Mouse (Mus musculus): Measurements from ENCODE around the gene Snx20. TPM values are rescaled to one million over a fixed set of nuclear protein-coding genes. Genes with fewer than 3 reads are reported as not detected.

Snx20 gene
- polyA plus RNA-seq, 1 experiment from 2014 or later = 0.93 TPM

- Histone ChIP-seq H3K27me3 (no peaks in the 10 kb centered on the region), H3K27ac (no peak overlapping the region), H3K36me3 (replicated peaks) (peaks cover 43% of the 10 kb centered on the region), H3K9ac (no peak overlapping the region), H3K4me3 (replicated peaks) (no peak overlapping the region), H3K9me3 (no peaks in the 10 kb centered on the region), H3K4me2 (no peak overlapping the region), H3K4me1 (no peaks in the 10 kb centered on the region)
- no peak for ATAC-seq (ENCODE audit: low FRiP score)
- 89% methylated on average over 8 of the region's 8 CpGs for WGBS
Measured at GRCm38 (mm10) chr8:88588205-88588889, 47.6 kb downstream of the Snx20 start.

- no peak for ATAC-seq (ENCODE audit: low FRiP score)
- peaks cover 13% of the 10 kb centered on the region for H3K4me1 ChIP-seq
- no peak overlapping the region for H3K4me2 ChIP-seq
- no peak overlapping the region for H3K4me3 ChIP-seq (replicated peaks)
- no peak overlapping the region for H3K27ac ChIP-seq
- no peak overlapping the region for H3K9ac ChIP-seq
- H3K9me3 ChIP-seq = no peaks in the 10 kb centered on the region
- peaks cover 23% of the 10 kb centered on the region for H3K36me3 ChIP-seq (replicated peaks)
- WGBS = 96% methylated on average over 3 of the region's 3 CpGs
- H3K27me3 ChIP-seq = no peaks in the 10 kb centered on the region
Measured at GRCm38 (mm10) chr8:88583863-88584262, 52.1 kb downstream of the Snx20 start.

- WGBS = 92% methylated on average over 7 of the region's 7 CpGs
- peaks cover 27% of the 10 kb centered on the region for H3K4me1 ChIP-seq
- H3K4me2 ChIP-seq = no peak overlapping the region
- H3K9ac ChIP-seq = no peak overlapping the region
- ATAC-seq (ENCODE audit: low FRiP score) = no peak
- H3K27ac ChIP-seq = no peak overlapping the region
- H3K36me3 ChIP-seq (replicated peaks) = peaks cover 10% of the 10 kb centered on the region
- H3K27me3 ChIP-seq = no peaks in the 10 kb centered on the region
- no peak overlapping the region for H3K4me3 ChIP-seq (replicated peaks)
- no peaks in the 10 kb centered on the region for H3K9me3 ChIP-seq
Measured at GRCm38 (mm10) chr8:88580785-88581184, 55.1 kb downstream of the Snx20 start.

GRCm38 (mm10) chr8:88579668-88580330 is 56.1 kb downstream of the Snx20 start:
- 0 out of 2 replicates have a peak overlapping the region, but pooled peaks have one; percentile 6 for H3K27ac ChIP-seq
- H3K9ac ChIP-seq = no peak overlapping the region
- H3K4me3 ChIP-seq (replicated peaks) = no peak overlapping the region
- ATAC-seq (ENCODE audit: low FRiP score) = no peak
- H3K4me1 ChIP-seq = peaks cover 30% of the 10 kb centered on the region
- no peaks in the 10 kb centered on the region for H3K9me3 ChIP-seq
- 83% methylated on average over 18 of the region's 18 CpGs for WGBS
- peaks cover 10% of the 10 kb centered on the region for H3K36me3 ChIP-seq (replicated peaks)
- H3K4me2 ChIP-seq = no peak overlapping the region
- no peaks in the 10 kb centered on the region for H3K27me3 ChIP-seq

- peaks cover 35% of the 10 kb centered on the region for H3K4me1 ChIP-seq
- H3K36me3 ChIP-seq (replicated peaks) = peaks cover 16% of the 10 kb centered on the region
- H3K4me3 ChIP-seq (replicated peaks) = no peak overlapping the region
- H3K9ac ChIP-seq = no peak overlapping the region
- H3K27me3 ChIP-seq = no peaks in the 10 kb centered on the region
- no peak for ATAC-seq (ENCODE audit: low FRiP score)
- H3K27ac ChIP-seq = 0 out of 2 replicates have a peak overlapping the region, but pooled peaks have one; percentile 6
- H3K4me2 ChIP-seq = no peak overlapping the region
- WGBS = 38% methylated on average over 7 of the region's 7 CpGs
- no peaks in the 10 kb centered on the region for H3K9me3 ChIP-seq
Measured at GRCm38 (mm10) chr8:88579246-88579645, 56.7 kb downstream of the Snx20 start.

- Histone ChIP-seq H3K4me3 (replicated peaks) (no peak overlapping the region), H3K4me2 (no peak overlapping the region), H3K9me3 (no peaks in the 10 kb centered on the region), H3K27ac (no peak overlapping the region), H3K27me3 (no peaks in the 10 kb centered on the region), H3K4me1 (peaks cover 35% of the 10 kb centered on the region), H3K36me3 (replicated peaks) (peaks cover 20% of the 10 kb centered on the region), H3K9ac (no peak overlapping the region)
- 61% methylated on average over 14 of the region's 14 CpGs for WGBS
- no peak for ATAC-seq (ENCODE audit: low FRiP score)
Measured at GRCm38 (mm10) chr8:88578413-88579175, 57.3 kb downstream of the Snx20 start.

- Histone ChIP-seq H3K4me1 (peaks cover 37% of the 10 kb centered on the region), H3K27ac (no peak overlapping the region), H3K4me3 (replicated peaks) (no peak overlapping the region), H3K27me3 (no peaks in the 10 kb centered on the region), H3K9ac (no peak overlapping the region), H3K36me3 (replicated peaks) (peaks cover 20% of the 10 kb centered on the region), H3K9me3 (no peaks in the 10 kb centered on the region), H3K4me2 (no peak overlapping the region)
- WGBS = 75% methylated on average over 5 of the region's 5 CpGs
- ATAC-seq (ENCODE audit: low FRiP score) = no peak
Measured at GRCm38 (mm10) chr8:88577666-88578065, 58.3 kb downstream of the Snx20 start.

Other genes starting within 250 kb of the Snx20 start
- gene Nkd1, start 114.8 kb downstream of the Snx20 start, polyA plus RNA-seq (2016; fragmentation: Nextera tagmentation; extraction: Ambion mirVana) = 51.2 and 64.4 TPM in 2 replicates
- 0.11 and 0.13 TPM in 2 replicates for gene Nod2, start 11.2 kb upstream of the Snx20 start, polyA plus RNA-seq (2016; fragmentation: Nextera tagmentation; extraction: Ambion mirVana)
- gene Cyld, start 60.9 kb upstream of the Snx20 start, polyA plus RNA-seq (2016; fragmentation: Nextera tagmentation; extraction: Ambion mirVana) = 14.9 and 15.3 TPM in 2 replicates

Measured in forebrain, embryonic 12.5 days (tissue).